Mouse (Mus musculus) cerebellum, adult 8-10 months (tissue): ENCODE measurements around the gene Taok3.

Experiments used
- DNase-seq: peaks from one replicate; pipeline ENCODE4 v3.0.0; 2022

The Taok3 gene

DNA sequence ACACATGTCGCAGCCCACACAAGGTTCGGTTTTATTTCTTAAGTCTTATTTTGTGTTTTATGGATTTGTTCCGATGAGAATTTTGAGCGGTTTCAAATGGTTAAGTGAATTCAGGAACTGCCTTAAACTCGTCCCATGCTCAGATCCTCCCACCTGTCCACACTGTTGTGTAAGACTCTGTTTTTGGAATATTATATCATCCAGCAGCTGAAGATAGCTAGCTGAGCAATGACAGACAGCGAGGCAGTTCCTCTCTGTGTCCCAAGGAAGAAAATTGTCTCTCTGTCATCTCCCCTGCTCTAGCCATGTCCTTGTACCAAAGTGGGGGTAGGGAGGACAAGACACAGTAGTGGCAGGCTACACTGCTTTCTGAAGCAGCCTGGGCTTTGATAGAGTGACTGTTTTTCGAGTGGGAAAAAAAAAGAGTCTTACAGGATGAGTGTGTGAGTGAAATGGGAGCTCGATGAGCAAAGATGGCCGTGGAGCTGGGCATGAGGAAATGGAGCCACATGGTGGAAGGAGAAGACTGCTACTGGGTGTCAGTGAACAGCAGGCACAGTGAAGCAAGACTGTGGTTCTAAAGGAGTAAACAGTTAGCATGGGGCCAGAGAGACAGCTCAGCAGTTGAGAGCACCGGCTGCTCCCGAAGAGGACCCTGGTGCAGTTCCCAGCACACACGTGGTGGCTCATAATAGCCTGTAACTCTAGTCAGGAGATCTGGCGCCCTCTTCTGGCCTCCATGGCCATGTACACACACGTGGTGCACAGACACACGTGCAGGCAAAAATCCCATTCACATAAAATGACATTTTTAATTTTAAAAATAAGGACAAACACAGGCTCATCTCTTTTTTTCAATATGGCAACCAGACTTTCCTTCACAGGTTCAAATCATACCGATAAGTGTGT lies 27.5 kb downstream of the Taok3 start:
- DNase-seq: no peak

DNA sequence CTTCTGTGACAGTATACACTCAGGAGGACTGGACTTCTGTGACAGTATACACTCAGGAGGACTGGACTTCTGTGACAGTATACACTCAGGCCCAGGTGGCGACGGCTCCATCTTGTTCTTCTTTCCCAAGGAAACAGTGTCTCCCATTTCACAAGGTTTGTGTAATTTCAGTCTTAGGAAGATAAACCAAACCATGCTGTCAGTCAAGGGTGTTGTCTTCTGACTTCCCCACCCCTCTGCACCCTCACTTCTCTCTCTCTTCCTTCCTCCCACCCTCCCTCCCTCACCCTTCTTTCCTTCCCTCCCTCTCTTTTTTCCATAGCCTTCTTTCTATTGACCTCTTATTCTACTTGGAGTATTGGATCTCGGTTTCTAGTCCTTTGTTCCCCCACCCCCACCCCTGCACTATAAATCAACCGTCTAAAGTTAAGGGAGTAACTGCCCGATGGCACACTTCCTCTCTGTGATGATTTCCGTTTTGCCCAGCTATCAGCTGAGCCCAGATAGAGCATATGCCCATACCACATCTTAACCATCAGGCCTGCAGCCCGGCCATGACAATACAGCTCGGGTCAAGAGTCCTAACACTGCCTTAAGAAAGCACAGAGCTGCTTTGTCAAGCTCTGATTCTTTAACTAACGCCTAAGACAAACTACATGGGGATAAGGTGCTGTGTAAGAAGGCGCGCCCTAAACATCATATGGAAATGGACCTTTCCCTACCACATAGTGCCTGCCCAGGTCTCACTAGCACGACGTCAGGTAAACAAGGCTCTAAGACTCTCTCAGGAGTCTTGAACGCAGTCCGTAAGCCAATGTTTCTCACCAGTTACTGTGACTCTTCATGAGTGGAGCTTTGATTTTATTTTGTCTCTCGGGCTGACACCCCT lies 29.4 kb downstream of the Taok3 start:
- DNase-seq: no peak

DNA sequence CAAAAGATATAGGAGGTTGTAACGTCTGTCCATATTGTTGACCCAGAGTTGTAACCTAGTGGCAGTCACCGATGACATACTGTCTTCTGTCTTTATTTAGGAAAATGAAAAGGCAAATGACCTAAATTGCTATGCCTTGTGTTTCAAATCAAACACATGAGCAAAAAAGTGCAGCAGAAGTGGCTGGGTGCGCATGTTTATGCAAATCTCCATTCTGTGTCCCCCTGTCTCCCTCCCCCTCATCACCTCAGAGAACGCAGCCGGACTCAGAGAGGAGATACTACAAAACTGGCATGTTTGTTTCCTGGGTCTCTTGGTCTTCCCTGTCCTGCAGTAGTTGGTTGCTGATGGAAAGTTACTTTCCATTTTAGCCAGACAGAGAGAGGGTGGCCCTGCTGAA lies 30.1 kb downstream of the Taok3 start:
- no peak for DNase-seq

DNA sequence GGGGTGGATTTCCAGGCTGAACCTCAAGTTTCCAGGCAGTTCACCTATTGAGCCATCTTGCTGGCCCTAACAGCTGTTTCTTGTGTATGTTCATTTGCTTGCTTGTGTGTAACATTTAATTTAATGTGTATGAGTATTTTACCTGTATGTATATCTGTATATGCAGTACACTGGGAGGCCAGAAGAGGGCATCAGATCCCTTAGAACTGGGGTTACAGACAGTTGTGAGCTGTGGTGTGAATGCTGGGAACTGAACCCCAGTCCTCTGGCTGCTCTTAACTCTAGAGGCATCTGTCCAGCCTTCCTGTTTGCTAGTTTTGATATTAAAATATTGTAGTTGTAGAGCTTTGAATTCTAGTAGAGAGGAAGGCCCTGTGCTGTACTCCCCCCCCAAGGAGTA lies 33.0 kb downstream of the Taok3 start:
- no peak for DNase-seq

DNA sequence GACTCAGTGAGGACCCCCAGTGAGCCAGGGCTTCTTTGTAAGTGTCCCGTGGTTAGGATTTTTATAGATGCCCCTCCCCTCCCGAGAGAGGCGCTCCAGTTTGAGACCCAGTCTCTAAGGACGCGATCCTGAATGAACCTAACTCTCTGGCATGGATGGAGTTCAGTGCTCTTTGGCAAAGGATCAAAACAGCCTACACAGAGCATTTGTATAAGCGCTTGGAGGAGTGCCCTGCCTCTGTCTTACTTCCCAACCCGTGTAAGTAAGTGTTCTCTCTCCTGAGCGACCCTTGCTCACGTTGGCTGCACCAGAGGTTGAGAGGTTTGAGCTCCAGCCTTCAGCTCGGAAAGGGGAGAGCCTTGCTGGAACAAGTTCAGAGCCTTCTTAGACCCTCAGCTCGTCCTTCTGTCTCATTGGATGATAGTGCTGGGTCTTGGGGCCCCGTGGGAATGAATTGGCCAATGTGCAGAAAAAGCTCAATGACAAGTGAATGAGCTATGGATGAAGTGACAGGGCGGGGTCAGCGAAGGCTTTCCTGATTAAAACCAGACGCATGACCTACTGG lies 33.7 kb downstream of the Taok3 start:
- DNase-seq: no peak

DNA sequence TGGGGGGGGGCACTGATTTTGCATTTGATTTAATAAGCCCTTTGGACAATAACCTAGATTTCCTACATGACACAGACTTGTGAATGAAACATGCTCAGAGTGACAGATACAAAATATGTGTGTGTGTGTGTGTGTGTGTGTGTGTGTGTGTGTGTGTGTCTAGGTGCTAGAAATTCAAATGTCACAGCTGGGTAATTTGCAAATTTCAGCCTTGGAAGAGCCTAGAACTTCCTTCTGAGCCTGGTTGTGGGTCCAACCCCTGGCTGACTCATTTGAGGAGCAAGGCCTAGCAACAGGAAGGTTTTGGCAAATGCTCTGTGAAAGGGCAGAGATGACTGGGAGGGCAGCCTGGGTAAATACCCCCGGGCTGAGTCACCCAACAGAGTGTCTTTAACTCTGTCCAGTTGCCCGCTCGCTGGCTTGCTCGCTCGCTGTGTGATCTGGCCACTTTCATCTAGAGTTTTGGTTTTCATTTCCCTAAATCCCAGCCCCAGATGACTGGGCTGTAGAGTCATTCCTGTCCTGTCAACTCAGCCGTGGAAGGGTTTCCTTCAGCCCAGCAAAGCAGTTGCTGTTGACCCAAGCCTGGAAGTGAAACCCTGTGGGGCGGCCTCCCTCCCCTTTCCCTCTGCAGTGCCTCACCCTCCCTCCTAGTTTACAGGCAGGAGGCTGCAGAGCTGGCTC lies 38.5 kb downstream of the Taok3 start:
- DNase-seq: no peak

DNA sequence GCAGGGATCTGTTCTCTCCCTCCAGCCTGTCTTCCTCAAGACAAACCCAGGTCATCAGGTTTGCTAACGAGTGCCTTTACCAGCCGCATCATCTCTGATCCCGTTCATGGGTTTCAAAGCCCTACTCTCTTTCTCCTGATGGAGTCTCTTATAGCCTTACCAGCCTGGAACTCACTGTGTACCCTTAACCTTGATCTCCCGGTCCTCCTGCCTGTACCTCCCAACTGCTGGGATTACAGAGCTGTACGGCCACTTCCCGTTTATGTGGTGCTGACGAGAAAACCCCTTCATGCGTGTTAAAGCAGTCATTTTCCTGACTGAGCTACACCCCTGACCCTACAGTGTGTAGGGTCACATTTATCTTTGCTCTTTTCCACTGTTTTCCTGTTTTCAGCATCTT lies 39.4 kb downstream of the Taok3 start:
- DNase-seq: no peak

DNA sequence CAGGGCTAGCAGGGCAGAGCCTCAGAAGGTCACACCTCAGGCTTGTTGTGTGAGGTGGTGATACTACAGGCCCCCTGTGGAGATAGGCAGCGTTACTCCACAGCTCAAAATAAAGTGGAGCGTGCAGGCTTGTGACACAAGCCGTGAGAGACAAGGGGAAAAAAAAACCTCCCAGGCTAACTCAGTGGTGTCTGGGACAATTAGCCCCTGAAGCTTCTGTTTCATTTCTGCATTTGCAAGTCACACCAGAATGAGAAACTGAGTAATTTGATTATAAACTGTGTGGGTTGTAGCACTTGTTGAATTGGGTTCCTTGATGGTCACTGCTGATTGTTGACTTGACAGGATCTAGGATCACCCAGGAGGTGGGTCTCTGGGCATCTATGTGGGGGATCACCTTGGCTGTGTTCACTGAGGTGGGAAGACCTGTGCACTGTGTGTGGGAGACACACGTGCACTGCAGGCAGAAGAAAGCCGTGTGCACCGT lies 39.9 kb downstream of the Taok3 start:
- no peak for DNase-seq

DNA sequence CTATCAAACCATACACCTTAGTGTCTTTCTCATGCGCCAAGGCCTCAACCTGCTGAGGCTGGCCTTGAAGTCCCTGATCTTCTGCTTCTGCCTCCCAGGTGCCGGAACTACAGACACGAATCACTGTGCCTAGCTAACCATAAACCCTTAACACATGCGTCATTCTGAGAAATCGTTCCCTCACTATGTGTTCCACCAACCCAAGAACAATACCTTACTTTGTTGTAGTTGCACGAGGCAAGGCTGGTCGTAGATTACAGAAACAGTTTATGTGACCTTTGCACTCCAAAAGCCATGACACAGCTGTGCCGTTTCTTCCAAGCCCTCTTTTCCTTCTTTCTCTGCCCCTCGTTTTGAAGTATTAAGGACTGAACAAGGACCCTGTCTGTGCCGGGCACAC lies 40.6 kb downstream of the Taok3 start:
- DNase-seq: no peak

DNA sequence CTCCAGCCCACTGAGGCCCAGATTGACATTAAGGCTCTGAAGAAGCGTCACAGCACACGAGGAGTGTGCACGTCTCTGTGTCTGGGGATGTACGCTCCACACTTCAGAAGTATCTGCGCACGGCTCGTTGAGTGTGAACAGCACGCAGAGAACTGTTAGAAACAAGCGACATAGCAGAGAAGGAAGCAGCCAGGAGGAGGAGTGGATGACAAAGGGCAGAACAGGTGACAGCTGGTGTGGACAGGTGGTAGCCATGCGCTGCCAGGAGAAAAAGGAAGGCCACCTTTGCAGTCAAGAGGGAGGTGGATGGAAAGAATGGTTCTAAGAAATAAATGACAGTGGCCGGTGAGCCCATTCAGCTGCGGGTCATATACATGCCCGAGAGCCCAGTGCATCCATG lies 43.9 kb downstream of the Taok3 start:
- peak; percentile 94 for DNase-seq

DNA sequence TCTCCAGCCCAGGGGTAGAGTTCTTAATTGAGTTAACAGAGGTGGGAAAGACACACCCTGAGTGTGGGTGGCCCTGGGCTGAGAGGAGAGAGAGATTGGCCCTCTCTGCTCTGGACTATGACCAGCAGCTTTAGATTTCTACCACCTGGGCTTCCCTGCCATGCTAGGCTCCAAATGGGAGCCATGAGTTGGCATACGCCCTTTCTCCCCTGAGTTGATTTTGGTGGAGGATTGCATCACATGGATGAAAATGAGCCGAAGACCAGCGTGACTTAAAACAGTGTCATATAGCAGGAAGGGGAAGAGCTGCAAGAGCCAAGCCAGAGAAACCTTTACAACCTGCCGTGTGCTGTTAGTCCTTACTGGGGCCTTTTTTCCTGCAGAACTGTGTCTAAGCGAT lies 44.6 kb downstream of the Taok3 start:
- no peak for DNase-seq

DNA sequence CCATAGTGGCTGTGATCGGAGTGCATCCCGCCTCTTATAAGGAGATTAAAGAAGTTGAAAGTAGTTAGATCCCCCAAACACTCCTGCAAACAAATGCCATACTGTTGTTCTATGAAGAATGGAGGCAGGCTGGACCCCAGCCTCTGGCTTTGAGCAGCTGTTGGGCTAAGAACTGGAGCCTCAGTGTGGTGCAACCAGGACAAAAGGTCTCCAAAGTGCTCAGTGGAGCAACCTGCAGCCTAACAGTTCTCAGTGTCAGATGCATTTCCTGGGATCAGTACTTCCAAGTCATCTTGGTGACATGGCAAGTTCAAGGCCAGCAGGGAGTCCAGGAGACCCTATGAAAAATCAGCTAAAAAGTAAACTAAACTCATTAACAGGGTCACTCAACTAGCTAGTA lies 45.0 kb downstream of the Taok3 start:
- no peak for DNase-seq

DNA sequence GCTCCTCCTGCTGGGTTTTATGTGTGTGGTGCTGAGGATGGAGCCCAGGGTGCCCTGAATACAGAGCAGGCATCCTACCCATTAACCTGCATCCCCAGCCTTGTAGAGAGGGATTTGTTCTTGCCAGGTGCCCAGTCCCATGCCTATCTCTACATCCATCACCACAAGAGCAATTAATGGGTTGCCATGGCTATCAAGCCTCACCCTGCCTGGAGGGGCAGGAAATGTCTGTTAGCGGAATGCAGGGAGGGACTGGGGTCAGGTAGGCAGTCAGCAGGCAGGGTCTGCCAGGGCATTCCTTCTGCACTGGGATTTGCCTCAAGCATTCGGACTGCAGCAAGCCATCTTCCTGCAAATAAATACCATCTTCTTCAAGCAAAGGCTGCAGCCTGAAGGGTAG lies 46.0 kb downstream of the Taok3 start:
- DNase-seq: no peak

DNA sequence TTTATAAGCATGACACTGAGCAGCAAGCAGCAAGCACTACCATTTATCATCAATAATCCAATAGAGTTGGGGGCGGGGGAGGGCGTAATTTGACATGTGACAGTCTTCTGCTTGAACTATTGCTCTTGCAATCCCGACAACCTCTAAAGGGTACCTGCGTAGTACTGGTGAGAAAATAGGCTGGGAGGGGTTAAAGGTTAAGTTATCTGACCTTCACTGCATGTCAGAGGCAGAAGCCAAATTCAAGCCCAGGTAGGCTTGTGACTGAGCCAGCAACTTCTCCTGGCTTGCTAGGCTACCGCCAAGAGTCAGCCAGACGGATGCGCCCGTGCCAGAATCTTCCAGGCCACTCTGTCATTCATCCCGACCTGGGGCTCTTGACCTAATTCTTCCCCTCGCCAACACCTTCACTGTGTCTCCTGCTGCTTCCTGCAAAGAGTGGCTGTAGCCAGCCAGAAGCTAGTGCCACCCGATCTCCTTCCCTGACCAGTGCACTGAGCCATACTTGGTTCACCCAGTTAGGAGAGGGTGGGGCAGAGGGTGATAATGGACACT lies 47.0 kb downstream of the Taok3 start:
- peak; percentile 92 for DNase-seq

DNA sequence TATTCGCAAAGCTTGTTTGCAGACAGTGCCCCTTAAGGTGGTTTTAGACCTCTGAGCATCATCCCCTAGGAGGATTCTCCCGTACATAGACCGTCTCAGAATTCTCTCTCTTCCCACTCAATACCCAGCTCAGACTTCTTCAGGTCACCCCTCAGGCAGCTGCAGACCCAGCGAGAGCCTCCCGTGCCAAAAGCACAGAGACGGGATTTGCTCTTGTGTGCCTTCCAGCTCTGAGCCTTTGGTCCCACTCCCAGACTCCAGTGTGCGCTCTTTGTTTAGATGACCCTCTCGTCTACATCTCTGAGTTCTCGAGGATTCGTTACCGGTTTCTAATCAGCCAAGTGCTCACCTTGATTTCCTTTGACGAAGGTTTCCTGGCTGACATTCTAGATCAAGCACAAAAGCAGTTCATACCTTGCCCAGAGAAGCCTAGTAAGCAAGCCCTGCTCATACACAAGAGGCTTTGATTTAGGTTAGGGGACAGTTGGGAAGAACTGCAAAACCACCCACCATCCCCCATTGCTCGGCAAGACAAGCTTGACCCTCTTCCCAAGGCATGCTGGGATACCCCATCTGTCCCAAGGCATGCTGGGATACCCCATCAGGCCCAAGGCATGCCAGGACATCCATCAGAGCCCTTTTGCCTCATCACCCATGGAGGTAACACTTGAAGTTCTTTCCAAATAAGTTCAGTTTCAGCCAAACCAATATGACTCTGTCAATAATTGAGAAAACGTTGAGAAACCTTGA lies 48.6 kb downstream of the Taok3 start:
- no peak for DNase-seq

DNA sequence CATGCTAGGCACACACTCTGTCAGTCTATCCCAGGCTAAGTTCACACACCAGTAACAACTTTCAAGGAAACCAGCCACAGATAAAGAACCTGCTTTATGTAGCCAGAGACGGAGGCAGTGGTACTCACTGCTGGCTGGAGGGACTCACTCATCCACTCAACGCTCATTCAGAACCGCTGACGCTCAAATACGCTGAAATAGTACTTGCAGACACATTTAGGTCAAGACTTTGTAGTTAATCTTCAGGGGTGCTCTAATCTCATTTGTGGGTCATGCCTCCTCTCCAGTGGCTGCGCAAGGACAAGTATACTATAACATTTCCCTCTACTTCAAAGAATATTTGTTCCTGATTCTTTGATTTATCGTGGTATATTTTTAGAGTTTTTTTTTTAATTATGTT lies 54.1 kb downstream of the Taok3 start:
- no peak for DNase-seq

DNA sequence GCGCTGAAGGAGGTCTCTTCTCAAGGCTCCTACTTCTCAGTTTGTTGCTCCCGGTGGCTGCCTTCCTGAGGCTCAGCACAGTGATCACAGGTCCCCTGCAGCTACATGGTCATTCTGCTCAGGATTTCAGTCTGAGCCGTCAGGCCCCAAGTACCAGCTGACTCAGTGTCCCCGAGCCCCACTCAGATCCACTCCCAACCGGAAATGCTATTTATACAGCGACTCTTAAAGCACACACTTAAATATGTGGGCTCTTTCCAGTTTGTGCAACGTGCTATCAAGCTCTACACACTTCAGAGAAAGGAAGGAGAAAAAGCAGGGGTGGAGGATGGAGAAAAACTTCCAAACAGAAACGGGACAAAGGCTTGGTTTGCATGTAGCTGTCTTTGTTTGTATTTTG lies 56.0 kb downstream of the Taok3 start:
- no peak for DNase-seq

DNA sequence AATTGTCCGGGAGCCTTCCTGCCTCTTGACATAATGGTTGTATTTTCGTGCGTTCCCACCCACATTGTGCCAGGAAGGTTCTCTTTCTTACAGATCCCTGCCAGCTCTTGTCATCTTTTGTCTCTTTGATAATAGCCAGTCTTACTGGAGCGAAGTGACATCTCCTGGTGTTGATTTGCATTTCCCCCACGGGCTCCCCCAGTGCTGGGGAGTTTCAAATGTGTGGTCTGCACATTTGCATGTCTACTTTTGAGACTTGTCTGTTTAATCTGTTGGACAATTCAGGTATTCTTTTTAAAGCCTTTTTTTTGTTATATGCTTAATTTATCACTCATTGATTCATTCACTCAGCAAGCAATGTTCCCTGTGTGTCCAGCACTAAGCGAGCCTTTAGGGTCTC lies 58.1 kb downstream of the Taok3 start:
- DNase-seq: no peak

DNA sequence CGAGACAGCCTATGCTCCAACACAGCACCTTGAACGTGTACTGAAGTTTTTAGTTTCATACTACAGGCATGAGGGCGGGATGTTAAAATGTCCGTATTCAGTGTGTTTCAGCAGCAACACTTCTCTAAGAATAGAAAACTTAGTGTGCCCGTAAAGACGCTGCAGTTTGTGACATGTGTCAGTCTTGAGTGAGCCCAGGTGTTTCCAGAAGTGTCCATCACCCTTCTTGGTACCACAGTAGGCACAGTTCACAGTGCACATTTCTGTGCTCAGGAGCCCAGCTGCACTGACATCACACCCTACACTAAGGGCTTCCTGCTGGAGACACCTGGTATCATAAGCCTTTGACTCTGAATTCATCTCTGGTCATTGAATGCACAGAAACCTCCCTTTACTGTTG lies 58.6 kb downstream of the Taok3 start:
- no peak for DNase-seq

DNA sequence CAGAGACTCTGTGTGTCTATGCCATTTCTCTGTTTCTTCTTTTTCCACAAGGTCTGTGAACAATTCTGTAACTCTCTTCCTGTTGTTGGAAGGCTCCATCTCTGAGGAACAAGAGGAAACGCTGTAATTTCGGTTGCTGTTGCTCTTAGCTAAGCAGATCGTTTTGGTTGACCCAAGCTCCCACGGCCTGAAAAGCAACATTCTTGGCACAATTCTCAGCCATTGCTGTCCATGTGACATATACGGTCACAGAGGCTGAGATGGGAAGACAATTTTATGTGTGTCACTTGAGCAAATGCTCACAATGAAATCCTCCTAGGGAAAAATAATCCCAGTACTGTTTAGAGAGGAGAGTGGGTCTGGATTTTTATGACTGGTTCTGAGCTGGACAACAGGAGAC lies 62.0 kb downstream of the Taok3 start:
- no peak for DNase-seq

DNA sequence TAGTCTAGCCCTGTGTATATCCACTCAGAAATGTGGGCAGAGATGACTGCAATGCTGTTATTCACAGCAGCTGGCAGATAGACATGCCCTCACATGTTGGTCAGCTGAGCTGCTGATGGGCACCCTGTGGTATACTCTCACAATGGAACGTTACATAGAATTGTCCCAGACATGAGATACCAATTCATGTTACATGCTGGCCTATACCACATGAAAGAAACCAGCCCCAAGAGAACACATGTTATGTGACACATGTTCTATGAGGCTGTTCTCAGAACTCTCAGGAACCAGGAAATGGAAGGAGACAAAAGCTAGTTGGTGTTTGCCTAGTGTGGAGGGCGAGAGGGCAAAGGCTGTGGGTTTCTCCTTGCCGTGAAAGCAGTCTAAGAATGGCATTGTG lies 62.5 kb downstream of the Taok3 start:
- DNase-seq: no peak

DNA sequence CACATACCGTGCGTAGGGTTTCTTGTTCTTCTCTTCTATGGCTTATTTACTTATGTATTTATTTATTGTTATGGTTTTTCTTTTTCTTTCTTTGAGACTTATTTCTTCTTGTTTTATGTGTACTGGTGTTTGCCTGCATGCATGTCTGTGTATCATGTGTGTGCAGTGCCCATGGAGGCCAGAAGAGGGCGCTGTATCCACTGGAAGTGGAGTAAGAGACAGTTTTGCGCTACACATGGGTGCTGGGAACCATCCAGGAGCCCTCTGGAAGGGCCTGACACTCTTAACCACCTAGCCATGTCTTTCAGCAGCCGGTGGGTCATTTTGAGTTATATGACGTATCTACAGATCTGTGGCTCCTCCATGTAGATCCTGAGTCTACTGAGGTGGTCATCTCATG lies 64.9 kb downstream of the Taok3 start:
- DNase-seq: no peak
